Mouse (Mus musculus) WW6 (cell line): ENCODE measurements around the gene Lrrc8d.

Experiments used
- DNase-seq: peaks from one replicate; pipeline ENCODE4 v3.0.0-alpha.2; 2013; ENCODE audit warnings: low read depth, low spot score

Lrrc8d gene

DNA sequence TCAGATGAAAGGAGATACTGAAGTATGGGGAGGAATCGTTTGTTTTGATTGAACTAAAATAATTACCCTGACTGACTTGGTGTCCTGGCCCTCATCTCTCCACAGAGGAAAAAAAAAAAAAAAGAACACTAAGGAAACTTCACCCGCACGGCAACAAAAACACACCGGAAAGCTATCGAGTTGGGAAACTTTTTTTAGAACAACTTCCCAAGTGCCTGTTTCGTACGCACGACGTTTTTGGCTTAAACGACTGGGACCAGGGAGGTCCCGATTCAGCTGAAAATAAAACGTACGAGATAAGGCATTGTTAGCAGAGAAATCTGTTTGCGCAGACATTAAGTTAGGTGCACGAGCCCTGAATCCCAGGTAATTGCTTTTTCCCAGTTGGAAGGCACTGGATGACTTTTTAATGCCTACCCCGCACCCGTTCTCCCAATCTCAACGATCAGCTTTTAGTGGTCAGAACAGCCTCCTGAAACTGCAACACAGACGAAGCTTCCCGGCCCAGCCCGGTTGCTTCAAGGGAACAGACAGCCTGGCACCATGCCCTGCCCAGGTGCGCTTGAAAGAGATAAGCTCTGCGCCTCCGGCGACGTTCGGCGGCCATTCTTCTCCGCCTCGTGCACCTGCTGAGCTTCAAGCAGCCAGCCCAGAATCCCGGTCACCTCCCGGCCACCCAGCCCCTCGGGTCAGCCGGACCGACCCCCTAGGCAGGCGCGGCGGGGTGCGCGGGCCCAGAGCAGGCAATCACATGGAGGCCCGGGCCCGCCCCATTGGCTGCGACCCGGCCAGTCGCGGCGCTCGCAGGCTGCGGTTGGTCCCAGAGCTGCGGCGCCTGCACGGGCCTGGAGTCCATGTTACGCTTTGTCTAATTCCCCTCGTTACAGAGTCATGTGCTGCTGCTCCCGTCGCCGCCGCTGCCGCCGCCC lies at the start of gene Lrrc8d:
Gene Lrrc8d, plus strand, starts transcription at position 829 of the 929 bp plus-strand sequence.
- DNase-seq: no peak

DNA sequence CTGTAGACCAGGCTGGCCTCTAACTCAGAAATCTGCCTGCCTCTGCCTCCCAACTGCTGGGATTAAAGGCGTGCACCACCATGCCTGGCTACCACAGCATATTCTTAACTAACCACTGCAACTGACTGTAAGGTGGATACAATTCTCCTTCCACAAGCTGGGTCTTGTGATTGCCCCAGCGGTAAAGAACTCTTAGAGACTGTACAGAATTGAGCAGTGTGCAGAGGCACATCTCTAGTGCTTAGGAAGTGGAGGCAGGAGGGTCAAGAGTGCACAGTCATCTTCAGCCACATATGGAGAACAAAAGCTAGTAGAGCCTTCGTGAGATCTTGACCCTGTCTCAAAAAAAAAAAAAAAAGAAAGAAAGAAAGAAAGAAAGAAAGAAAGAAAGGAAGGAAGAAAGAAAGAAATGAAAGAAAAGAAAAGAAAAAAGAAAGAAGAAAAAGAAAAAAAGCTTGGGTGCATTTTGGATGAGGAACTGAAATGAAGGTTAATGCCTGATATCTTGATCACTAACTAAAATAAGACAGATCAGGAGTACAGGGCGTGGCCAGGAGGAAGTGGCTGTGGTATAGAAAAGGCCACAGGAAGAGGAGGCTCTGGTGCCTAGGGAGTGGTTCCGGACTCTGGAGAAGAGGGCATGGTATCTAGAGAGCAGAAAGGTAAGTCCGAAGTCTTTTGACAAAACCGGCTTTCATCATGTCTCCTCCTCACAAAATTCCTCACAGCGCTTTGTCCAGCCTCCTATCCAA lies 48.9 kb upstream of the Lrrc8d start:
- DNase-seq: no peak

DNA sequence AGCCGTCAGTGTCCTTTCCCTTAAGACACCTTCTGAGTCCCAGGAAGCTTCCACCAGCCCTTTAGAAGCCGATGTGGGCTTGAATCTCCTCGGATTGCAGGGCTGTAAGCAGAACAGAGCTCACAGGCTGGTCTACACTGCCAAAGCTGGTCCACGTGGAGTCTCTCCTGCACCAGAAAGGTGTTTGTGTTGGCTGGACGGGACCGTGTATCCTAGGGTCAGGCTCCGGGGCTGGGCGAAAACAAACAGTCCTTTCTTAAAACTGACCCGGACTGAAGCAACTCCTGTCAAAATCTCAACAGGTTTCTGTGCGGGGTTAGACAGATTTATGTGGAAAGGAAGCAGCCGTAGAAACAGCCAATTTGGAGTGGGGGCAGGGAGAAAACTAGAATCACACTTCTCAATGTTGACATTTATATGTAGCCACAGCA lies 48.2 kb upstream of the Lrrc8d start:
- DNase-seq: no peak

DNA sequence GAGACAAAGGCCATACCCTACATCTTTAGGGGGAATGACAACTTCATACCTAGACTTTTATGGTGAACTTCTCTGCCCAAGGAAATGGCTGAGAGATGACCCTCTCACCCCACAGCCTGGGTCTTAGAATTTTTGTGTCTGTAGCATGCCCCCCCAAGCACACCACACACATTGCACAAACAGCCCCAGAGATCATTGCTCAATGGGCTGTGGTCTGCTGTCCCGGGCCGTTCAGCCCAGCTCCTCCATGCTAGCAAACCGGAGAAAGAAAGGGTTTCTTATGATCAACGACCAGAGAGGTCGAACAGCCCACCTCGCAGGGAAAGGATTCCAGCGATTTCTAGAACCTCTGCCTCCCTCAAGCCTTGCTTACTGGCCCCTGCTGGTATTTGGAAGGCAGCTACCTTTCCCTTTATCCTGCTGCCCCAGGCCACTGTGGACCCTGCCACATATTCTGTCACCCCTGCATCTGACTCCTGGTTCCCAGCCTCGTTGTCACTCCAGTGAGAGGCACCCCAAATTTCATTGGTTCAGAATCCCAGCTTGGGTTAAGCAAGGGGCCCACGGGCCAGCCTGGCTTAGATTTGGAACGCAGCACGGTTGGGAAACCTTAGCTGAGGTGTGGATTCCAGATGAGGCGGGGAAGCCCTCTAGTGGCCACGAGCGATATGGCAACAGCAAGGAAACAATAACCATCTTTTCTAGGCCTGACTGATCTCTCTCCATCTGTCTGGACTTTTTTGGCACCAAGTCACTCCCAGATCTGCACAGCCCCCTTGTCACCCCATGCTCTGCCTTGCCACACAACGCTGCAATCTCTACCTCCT lies 45.3 kb upstream of the Lrrc8d start:
- DNase-seq: no peak

DNA sequence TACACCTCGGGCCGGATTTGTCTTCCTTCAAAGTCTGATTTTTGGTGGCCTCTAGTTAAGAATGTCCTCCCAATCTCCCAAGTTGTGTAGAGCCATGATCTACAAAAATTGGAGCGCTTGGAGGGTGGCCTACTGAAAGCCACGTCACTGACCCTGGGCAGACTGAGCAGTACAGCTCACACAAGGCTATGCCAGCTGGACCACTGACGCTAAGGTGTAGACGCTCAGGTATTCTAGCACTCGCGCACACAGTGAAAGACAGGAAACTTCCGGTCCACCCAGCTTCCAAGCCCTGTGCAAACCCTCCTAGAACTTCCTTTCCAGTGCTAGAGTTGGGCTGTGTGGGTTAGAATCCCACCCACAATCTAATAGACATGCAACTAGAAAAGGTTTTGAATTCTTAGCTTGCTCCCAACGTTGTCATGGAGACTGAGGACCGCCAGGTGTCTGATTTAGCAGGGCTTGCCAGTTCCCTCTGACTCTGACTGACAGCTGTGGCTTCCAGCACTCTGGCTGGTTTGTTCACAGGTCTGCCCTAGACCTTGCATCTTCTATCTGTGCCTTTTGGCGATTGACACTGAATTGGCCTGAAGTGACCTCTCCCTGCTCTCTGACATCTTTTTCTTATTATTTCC lies 44.6 kb upstream of the Lrrc8d start:
- no peak for DNase-seq

DNA sequence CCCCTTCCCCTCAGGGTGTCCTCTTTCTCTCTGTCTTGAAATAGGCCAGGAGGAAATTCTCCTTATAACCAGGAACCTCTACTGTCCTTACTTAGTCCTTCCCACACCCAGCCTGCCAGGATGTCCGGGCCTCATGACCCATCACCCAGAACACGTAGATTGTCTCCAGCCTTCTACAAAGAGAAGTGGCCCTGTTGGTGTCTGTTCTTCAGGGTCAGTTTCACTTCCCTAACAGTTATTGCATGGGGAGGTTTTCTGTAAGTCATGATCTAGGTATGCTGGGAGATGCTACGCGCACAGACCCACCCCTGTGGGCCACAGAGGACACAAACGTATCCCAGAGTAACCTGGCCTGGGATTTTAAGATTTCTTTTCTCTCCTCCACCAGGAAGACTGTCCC lies 37.9 kb upstream of the Lrrc8d start:
- no peak for DNase-seq

DNA sequence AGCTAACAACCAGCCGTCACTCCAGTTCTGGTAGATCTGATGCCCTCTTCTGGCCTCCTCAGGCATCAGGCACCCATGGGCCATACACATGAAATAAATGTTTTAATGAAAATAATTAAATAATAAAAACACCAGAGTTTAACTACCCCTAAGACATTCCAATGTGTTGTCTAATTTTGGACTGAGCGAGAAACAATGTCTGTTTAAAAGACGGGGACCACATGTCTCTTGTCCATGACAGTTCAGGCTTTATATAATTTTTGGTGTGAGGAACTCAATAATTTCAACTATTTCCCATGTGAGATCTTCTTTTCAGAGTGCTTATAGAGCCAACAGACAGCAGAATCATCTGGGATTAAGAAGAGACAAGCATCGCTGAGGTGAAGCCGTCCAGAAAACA lies 32.8 kb upstream of the Lrrc8d start:
- no peak for DNase-seq

DNA sequence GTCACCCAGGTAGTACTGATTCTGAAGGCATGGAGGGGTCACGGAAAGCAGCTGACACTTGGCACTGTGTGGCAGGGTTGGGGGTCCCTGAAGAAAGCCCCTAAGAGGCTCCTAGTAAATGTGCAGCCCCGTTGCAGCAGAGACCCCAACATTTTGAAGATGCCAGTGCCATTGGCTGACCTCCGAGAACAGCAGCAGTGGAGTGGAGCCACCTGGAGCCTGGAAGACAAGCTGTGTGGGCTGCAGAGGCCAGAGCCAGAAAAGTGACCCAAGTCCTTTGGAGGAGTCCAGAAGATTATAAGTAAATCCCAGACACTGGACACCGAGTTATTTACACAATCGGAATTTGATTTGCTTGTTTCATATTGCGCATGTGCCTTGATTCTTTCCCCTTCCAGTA lies 32.4 kb upstream of the Lrrc8d start:
- DNase-seq: no peak

DNA sequence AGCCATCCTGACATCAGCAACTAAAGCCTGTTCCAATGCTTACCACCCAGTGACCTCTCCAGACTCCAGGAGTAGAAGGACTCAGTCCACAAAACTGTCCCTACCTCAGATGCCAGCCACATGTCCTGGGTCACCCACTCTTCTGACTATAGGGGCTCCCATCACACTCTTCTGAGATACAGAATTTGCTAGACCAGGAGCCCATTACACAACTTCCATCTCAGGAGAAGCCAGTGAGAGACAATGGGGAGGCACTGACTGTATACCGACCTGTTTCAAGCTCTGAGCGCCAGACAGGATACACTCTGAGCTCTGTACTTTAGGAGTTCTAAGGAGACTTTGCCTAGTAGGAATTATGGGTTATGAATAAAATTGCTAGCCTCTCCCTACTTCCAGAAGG lies 30.7 kb upstream of the Lrrc8d start:
- DNase-seq: no peak

DNA sequence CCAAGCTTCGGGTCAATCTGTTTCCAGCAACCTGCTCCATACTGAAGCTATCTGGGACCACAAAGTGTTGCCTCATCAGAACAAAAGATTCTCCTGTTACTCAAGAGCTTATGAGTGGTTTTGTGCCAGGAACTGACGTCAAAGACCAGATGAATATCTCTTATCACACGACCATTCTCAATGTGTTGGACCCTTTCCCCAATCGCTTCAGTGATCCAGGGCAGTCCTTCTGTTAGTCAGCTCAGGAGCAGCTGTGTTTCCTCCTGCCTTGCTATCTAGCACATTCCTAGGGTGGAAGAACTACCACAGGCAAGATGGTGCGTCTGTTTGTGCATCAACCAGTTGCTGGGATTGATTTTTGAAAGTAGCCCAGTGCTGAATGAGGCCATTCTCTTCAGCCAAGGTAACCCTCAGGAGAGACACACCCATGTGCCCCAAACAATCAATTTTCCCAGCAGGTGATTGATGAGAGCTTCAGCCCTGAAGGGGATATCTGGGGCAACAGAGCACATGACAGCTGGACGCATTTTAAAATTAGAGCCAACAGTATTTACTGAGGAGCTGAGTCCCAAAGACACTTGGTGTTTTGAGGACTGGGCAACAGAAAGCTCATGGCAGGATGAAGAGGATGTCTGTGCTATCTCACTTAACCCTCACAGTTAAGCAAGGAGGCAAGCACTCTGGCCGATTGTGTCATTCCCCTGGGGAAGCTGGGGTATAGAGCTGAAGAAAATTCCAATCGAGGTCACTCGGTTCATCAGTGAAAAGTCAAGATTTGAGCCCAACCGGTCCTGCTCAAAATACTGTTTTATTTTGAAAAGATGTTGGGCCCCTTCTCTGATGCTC lies 30.0 kb upstream of the Lrrc8d start:
- DNase-seq: no peak

DNA sequence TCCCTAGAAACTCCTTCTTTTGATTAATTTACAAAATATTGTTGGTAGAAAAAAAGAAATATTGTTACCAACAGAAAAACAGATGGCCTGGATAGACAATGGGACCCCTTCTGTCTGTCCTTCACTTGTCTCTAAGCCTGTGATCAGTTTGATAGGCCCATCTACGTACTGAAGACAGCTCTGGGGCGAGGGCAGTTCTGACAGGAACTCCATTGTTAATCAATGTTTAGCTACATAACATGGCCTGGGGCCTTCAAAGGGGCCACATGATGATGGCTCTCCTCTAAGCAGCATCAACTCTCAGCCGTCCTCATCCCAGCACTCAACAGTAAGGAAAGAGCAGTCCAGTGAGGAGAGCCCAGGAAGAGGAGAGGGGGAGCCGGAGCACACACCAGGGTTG lies 27.4 kb upstream of the Lrrc8d start:
- no peak for DNase-seq

DNA sequence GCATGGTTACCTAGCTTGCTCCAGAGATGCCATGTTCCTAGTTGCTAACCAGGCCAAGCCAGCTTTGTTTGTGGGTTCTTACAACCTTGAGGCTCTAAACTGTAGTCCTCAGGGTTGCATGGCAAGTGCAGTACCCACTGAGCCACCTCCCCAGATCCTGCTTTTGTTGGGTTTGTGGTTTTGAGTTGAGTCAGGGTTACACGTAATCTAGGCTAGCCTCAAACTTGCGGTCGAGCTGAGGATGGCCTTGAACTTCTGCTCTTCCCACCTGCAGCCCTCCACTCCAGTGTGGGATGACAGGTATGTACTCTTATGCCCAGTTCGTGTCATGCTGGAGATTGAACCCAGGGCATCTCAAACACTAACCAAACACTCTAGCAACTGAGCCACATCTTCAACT lies 24.3 kb upstream of the Lrrc8d start:
- no peak for DNase-seq

DNA sequence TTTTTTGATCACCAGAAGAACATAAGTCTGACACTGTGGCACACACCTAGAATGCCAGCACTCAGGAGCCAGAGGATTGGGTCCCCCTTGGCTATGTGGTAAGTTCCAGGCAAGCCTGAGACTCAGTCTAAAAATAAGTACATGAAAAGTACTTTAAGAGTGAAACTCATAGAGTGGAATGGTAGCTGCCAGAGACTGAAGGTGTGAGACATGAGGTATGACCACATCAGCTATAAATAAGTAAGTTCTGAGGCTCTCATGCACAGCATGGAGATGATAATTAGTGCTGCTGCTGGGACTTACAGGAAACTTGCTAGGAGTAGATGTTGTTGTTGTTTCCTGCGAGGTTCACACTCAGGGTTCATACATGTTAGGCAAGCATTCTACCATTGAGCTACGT lies 22.7 kb upstream of the Lrrc8d start:
- no peak for DNase-seq

DNA sequence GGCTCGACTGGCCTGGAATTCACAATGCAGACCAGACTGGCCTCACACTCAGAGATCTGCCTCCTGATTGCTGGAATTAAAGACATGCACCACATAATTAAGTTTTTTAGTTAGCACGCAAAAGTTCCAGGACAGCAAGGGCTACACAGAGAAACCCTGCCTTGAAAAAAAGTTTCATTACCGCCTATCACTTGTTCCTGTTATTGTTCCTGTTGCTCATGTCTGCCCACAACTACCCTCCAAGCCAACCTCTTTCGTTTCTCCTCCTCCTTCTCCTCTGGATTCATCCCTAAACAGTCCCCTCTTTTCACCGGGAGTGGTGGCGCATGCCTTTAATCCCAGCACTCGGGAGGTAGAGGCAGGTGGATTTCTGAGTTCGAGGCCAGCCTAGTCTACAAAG lies 21.5 kb upstream of the Lrrc8d start:
- DNase-seq: no peak

DNA sequence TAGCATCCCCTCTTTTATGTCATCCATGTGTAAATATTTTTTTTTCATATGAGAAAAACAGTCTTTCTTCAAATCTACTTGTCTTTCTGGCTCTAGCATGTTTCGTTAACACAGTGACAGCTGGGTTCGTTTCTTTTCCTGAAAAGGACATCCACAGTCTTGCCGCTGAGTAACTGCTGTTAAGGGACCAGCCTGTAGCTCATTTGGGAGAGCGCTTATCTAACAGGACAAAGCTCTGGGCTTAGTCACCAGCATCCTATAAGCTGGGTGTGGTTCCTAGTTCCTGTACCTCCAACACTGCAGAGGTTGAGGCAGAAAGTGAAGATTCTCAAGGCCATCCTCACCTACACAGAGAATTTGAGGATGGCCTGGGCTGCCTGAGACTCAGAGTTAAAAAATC lies 20.5 kb upstream of the Lrrc8d start:
- no peak for DNase-seq

DNA sequence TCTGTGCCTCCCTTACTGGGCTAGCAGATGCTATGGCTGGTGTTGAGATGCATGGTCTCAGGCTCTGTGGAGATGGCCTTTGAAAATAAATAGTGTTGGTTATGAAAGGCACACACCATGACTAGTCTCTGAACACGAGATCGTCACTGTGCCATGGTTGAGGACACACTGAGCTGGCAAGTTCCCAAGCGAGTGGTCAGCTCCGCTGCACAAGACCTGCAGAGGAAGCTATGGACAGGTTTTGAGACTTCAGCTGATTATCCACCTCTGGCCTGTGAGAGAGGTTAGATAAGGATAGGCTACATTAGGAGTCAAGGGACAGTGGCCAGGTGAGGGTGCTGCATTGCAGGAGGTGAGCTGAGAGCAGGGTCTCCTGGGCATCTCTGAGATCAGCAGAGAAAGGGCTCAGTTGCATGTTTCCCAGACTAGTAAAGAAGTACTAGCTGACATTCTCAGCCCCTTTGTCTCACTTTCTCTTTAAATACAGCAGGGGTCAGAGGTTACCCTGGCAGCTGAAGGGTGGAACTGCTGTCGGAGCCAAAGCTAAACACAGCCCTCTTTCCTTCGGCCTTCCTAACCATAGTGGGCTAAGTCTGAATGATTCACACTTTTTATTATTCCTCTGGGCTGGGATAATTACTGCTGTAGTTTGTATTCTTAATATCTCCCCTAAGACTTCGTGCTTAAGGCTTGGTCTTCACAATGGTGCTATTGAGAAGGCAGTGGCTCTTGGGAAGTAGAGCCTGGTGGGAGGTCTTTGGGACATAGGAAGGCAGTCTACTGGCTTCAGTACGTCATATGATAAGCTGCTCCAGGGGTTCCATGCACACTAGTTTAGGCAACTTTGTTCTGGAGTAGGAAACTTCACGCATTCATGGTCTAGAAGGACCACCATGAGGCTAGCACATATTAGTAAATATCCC lies 19.6 kb upstream of the Lrrc8d start:
- DNase-seq: no peak

DNA sequence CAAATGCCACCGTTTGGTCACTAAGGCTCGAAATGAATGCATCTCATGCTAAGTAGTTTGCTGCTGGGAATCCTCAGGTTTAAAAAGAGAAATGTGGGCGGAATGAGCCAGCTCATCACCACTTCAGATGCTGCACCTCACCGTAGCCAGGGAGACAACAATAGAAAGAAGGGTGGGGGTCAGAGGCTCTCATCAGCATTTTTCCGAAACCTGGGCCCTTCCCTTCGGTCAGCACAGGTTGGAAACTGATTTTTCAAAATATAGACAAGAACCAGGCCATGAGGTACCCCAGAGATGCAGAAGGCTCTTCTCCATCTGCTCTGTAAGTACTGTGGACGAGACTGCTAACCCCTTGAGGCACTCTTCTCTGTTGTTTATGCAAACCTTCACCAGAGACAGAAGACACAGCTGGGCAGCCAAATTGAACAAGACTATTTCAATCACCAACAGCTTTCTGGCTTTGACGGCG lies 17.6 kb upstream of the Lrrc8d start:
- DNase-seq: no peak

DNA sequence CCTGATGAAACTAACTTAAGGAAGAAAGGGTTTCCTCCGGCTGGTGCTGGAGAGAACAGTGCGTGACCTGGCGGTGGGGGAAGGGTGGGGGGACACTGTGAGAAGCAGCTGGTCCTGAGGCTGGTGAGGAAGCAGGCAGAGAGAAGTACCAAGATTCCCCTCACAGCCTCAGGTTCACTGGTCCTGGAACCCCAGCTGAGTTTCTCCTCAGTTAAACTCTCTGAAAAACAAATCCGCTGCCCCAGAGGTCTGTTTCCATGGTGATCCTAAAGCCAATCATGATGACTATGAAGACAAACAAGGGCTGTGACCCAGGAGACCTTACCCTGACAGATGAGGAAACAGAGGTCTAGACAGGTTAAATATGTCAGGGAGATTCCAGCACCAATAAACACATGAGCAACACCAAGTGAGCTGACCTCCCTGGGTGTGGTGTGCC lies 15.8 kb upstream of the Lrrc8d start:
- no peak for DNase-seq

DNA sequence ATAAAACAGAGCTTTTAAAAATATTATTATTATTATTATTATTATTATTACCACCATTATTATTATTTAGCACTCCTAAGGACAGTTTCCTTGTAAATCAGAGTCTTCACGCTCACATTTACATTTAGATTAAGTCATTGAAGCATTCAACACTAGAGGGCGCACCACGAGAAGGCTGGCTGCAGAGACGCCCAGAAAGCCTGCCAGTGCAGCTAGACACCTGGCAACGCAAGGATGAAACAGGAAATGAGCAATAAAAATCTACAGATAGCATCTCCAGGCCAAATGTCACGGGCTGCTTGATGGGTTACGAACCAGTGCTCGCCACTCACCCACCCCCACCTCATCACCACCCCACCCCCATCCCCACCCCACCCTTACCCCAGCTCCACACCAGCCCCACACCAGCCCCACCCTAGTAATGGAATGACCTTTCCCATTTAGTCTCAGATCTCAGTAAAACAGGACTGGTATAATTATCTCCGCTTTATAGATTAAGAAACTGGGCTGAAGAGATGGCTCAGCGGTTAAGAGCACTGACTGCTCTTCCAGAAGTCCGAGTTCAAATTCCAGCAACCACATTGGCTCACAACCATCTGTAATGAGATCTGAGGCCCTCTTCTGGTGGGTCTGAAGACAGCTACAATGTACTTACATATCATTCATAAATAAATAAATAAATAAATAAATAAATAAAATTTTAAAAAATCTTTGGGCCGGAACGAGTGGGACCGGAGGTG lies 14.7 kb upstream of the Lrrc8d start:
- no peak for DNase-seq
